Mouse (Mus musculus): ENCODE results near the gene Cops9. TPM values are rescaled to one million over a fixed set of nuclear protein-coding genes. Genes with fewer than 3 reads are reported as not detected.
A peak's percentile ranks its signal among the peaks of the same experiment; 100 is the strongest.

The Cops9 gene
- total and polyA plus RNA-seq, 2 experiments from 2014 or later = 223 to 676 TPM

DNA sequence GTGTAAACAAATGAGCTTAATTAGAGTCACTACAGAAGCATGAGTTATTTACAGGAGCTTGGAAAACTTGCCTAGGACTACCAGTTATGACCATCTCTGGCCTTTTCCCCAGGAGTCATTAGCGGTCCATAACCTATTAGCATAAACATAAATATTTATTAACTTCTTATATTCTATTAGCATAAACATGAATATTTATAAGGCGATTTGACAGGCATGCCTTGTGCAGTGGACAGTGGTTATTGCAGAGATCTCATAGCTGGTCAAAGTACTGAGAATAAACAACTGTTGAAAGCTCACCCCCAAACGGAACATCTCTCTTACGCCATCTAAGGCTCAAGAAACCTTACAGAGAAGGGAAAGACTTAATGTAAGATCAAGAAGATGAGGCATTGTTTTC lies 28.6 kb downstream of the Cops9 start:
- no peaks in the 10 kb centered on the region for H3K4me1 ChIP-seq (ENCODE audit: insufficient read depth, low read length)
- H3K4me3 ChIP-seq (ENCODE audit: low read length) = no peak overlapping the region
- H3K36me3 ChIP-seq (ENCODE audit: insufficient read depth, low read length) = no peaks in the 10 kb centered on the region
- no peak for DNase-seq (ENCODE audit: low spot score)
- no peak overlapping the region for H3K27ac ChIP-seq
- no peaks in the 10 kb centered on the region for H3K9me3 ChIP-seq (ENCODE audit: low read length)
- ATAC-seq = no peak
- no peak overlapping the region for H3K4me2 ChIP-seq (ENCODE audit: low read depth, low read length)
- no peaks in the 10 kb centered on the region for H3K27me3 ChIP-seq (ENCODE audit: insufficient read depth, low read length)
- H3K9ac ChIP-seq (replicated peaks; ENCODE audit: low read length) = no peak overlapping the region
- 28% methylated on average over 4 of the region's 4 CpGs for WGBS
- no peak for TF ChIP-seq CTCF (IDR thresholded peaks at IDR 0.05; ENCODE audit: low read depth)

DNA sequence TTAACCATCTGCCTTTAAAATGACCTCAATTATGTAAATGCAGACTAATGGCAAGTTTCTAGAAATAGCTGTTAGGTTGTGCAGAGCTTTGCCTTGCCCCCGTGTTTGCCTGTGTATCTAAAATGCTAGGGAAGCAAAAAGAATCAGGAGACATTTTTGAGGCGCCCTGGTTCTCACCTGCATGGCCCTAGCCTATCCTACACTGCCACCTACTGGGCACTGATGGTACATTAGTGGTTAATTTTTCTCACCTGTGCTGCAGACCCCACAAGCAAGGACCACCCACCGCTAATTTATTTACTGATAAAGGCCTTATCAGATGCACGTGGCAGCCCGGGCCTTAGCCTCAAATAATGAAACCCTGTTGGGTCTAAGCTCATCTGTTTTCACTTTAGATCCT lies 30.8 kb downstream of the Cops9 start:
- H3K27me3 ChIP-seq (ENCODE audit: insufficient read depth, low read length) = no peaks in the 10 kb centered on the region
- no peak overlapping the region for H3K27ac ChIP-seq
- no peaks in the 10 kb centered on the region for H3K9me3 ChIP-seq (ENCODE audit: low read length)
- peak; percentile 92 for TF ChIP-seq CTCF (IDR thresholded peaks at IDR 0.05; ENCODE audit: low read depth)
- H3K4me3 ChIP-seq (ENCODE audit: low read length) = no peak overlapping the region
- DNase-seq (ENCODE audit: low spot score) (peak; percentile 85), ATAC-seq (peak; percentile 45)
- H3K36me3 ChIP-seq (ENCODE audit: insufficient read depth, low read length) = no peaks in the 10 kb centered on the region
- H3K9ac ChIP-seq (replicated peaks; ENCODE audit: low read length) = no peak overlapping the region
- 4% methylated on average over 5 of the region's 5 CpGs for WGBS
- H3K4me1 ChIP-seq (ENCODE audit: insufficient read depth, low read length) = no peaks in the 10 kb centered on the region
- no peak overlapping the region for H3K4me2 ChIP-seq (ENCODE audit: low read depth, low read length)

DNA sequence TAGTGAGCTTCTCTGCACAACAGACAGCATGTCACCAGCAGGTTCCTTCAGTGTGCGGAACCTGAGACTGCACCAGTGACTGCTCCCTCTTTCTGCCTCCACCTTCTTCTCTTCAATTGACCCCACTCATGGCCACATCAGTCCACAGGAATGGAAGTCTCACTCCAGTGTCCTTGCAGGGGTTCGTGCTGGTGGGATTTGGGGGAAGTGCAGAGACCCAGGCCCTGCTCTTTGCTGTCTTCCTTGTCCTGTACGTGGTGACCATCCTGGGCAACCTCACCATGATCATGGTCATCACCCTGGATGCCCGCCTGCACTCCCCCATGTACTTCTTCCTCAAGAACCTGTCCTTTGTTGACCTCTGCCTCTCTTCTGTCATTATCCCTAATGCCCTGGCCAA lies 34.1 kb downstream of the Cops9 start:
- DNase-seq (ENCODE audit: low spot score) (no peak), ATAC-seq (no peak)
- Histone ChIP-seq H3K27ac (no peak overlapping the region), H3K4me3 (ENCODE audit: low read length) (no peak overlapping the region), H3K9ac (replicated peaks; ENCODE audit: low read length) (no peak overlapping the region), H3K27me3 (ENCODE audit: insufficient read depth, low read length) (no peaks in the 10 kb centered on the region), H3K4me2 (ENCODE audit: low read depth, low read length) (no peak overlapping the region), H3K9me3 (ENCODE audit: low read length) (no peaks in the 10 kb centered on the region), H3K4me1 (ENCODE audit: insufficient read depth, low read length) (no peaks in the 10 kb centered on the region), H3K36me3 (ENCODE audit: insufficient read depth, low read length) (no peaks in the 10 kb centered on the region)
- WGBS = 80% methylated on average over 4 of the region's 4 CpGs
- no peak for TF ChIP-seq CTCF (IDR thresholded peaks at IDR 0.05; ENCODE audit: low read depth)

DNA sequence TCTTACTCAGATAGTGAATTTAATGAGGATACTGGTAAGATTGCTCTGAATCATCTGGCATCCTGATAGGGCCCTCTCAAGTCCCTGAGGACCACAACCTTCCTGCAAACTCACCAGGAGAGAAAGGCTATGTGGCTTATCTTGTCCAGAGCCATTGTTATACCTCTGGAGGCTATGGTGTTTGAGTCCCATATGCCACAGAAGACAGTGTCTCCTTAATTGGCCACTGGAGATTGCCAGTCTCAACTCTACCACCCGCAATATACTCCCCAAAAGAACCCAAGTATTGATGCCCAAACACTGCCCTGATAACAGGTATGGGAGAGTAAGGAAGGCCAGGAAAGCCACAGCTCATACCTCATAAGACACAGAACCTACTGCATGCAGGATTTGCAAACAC lies 36.3 kb downstream of the Cops9 start, which contains the start of gene Olfr1410:
Gene Olfr1410, plus strand, starts transcription at position 301 of the 400 bp plus-strand sequence.
- no peak within 1 kb of the TSS for H3K9ac ChIP-seq (replicated peaks; ENCODE audit: low read length)
- no peak for TF ChIP-seq CTCF (IDR thresholded peaks at IDR 0.05; ENCODE audit: low read depth)
- ATAC-seq (no peak), DNase-seq (ENCODE audit: low spot score) (no peak)
- H3K4me3 ChIP-seq (ENCODE audit: low read length) = no peak within 1 kb of the TSS
- H3K36me3 ChIP-seq (ENCODE audit: insufficient read depth, low read length) = no peaks in the 10 kb centered on the region
- no peak within 1 kb of the TSS for H3K27ac ChIP-seq
- H3K4me1 ChIP-seq (ENCODE audit: insufficient read depth, low read length) = no peaks in the 10 kb centered on the region
- WGBS = 77% methylated on average over 1 of the region's 1 CpGs
- no peak within 1 kb of the TSS for H3K4me2 ChIP-seq (ENCODE audit: low read depth, low read length)
- H3K9me3 ChIP-seq (ENCODE audit: low read length) = no peaks in the 10 kb centered on the region
- H3K27me3 ChIP-seq (ENCODE audit: insufficient read depth, low read length) = no peaks in the 10 kb centered on the region

DNA sequence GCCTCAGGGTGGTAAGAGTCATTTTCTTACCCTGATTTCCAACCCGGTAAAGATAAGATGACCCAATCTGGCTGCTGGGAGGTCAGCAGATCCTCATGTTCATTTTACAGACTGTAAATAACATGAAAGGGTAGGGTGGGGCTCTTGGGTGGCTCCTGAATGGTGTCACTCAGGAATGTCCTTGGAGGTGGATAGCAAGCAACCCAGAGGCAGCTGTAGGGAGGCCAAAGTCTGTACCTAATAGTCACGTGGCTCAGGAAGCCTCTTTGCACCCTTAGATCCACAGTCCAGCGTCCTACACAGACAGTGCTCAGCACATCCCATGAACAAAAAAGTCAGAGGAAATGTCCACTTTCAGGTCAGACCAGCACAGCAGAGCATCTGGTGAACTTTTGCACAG lies 45.8 kb downstream of the Cops9 start:
- WGBS = 81% methylated on average over 3 of the region's 3 CpGs
- no peak for ATAC-seq
- no peaks in the 10 kb centered on the region for H3K9me3 ChIP-seq (ENCODE audit: low read length)
- TF ChIP-seq CTCF (IDR thresholded peaks at IDR 0.05; ENCODE audit: low read depth) = no peak
- H3K4me1 ChIP-seq (ENCODE audit: insufficient read depth, low read length) = no peaks in the 10 kb centered on the region
- no peaks in the 10 kb centered on the region for H3K36me3 ChIP-seq (ENCODE audit: insufficient read depth, low read length)
- no peak overlapping the region for H3K27ac ChIP-seq
- no peak overlapping the region for H3K4me3 ChIP-seq (ENCODE audit: low read length)
- no peak overlapping the region for H3K9ac ChIP-seq (replicated peaks; ENCODE audit: low read length)
- H3K27me3 ChIP-seq (ENCODE audit: insufficient read depth, low read length) = no peaks in the 10 kb centered on the region
- H3K4me2 ChIP-seq (ENCODE audit: low read depth, low read length) = no peak overlapping the region
- DNase-seq (ENCODE audit: low spot score) = no peak

DNA sequence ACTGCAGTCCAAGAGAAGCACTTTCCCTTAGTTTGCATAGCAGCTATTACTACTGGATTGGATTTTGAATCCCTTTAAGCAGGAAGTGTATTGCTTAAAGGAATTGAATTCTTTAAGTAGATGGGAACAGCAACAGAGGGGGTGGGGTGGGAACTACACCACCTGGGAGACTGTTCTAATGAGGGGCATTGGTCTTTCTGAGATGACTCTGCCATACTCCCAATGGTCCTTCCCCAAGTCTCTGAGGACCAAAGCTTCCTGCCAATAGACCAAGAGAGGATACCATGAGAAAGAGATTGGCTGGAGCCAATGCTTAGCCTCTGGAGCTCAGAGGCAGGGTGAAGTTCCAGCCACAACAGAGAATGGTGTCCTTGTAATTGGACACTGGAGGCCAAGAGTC lies 47.7 kb downstream of the Cops9 start, which contains the start of gene Olfr1411:
Gene Olfr1411, plus strand, starts transcription at position 301 of the 400 bp plus-strand sequence.
- Histone ChIP-seq H3K4me3 (ENCODE audit: low read length) (no peak within 1 kb of the TSS), H3K27me3 (ENCODE audit: insufficient read depth, low read length) (no peaks in the 10 kb centered on the region)
- no peak for ATAC-seq

More for the DNA sequence above, 47.7 kb downstream of the Cops9 start, which contains the start of gene Olfr1411:
- Histone ChIP-seq H3K4me1 (ENCODE audit: insufficient read depth, low read length) (no peaks in the 10 kb centered on the region), H3K9ac (replicated peaks; ENCODE audit: low read length) (no peak within 1 kb of the TSS), H3K4me2 (ENCODE audit: low read depth, low read length) (no peak within 1 kb of the TSS), H3K9me3 (ENCODE audit: low read length) (no peaks in the 10 kb centered on the region), H3K36me3 (ENCODE audit: insufficient read depth, low read length) (no peaks in the 10 kb centered on the region), H3K27ac (no peak within 1 kb of the TSS)
- DNase-seq (ENCODE audit: low spot score) = no peak
- no peak for TF ChIP-seq CTCF (IDR thresholded peaks at IDR 0.05; ENCODE audit: low read depth)

Other genes starting within 250 kb of the Cops9 start
- 187 and 244 TPM in 2 replicates for gene Ndufa10, start 168.1 kb downstream of the Cops9 start, total RNA-seq (2014; rRNA removed)
- gene Ndufa10, start 168.1 kb downstream of the Cops9 start, polyA plus RNA-seq (2015; fragmentation: Nextera tagmentation; extraction: Ambion mirVana) = 373 and 388 TPM in 2 replicates
- gene Olfr1416, start 156.9 kb downstream of the Cops9 start, total RNA-seq (2014; rRNA removed) = not detected in 2 replicates
- gene Olfr1416, start 156.9 kb downstream of the Cops9 start, polyA plus RNA-seq (2015; fragmentation: Nextera tagmentation; extraction: Ambion mirVana) = not detected in 2 replicates
- gene Olfr1415, start 145.9 kb downstream of the Cops9 start, total RNA-seq (2014; rRNA removed) = not detected in 2 replicates
- gene Olfr1415, start 145.9 kb downstream of the Cops9 start, polyA plus RNA-seq (2015; fragmentation: Nextera tagmentation; extraction: Ambion mirVana) = not detected in 2 replicates
- gene Olfr1414, start 123.3 kb downstream of the Cops9 start, total RNA-seq (2014; rRNA removed) = not detected in 2 replicates
- gene Olfr1414, start 123.3 kb downstream of the Cops9 start, polyA plus RNA-seq (2015; fragmentation: Nextera tagmentation; extraction: Ambion mirVana) = not detected in 2 replicates
- gene Olfr1413, start 70.7 kb downstream of the Cops9 start, total RNA-seq (2014; rRNA removed) = not detected in 2 replicates
- gene Olfr1413, start 70.7 kb downstream of the Cops9 start, polyA plus RNA-seq (2015; fragmentation: Nextera tagmentation; extraction: Ambion mirVana) = not detected in 2 replicates
- not detected in 2 replicates for gene Olfr1412, start 56.2 kb downstream of the Cops9 start, total RNA-seq (2014; rRNA removed)
- not detected in 2 replicates for gene Olfr1412, start 56.2 kb downstream of the Cops9 start, polyA plus RNA-seq (2015; fragmentation: Nextera tagmentation; extraction: Ambion mirVana)
- not detected in 2 replicates for gene Olfr1411, start 47.6 kb downstream of the Cops9 start, total RNA-seq (2014; rRNA removed)
- gene Olfr1411, start 47.6 kb downstream of the Cops9 start, polyA plus RNA-seq (2015; fragmentation: Nextera tagmentation; extraction: Ambion mirVana) = not detected in 2 replicates
- not detected in 2 replicates for gene Olfr1410, start 36.2 kb downstream of the Cops9 start, total RNA-seq (2014; rRNA removed)
- not detected in 2 replicates for gene Olfr1410, start 36.2 kb downstream of the Cops9 start, polyA plus RNA-seq (2015; fragmentation: Nextera tagmentation; extraction: Ambion mirVana)
- gene Olfr12, start 24.2 kb downstream of the Cops9 start, total RNA-seq (2014; rRNA removed) = not detected in 2 replicates
- not detected in 2 replicates for gene Olfr12, start 24.2 kb downstream of the Cops9 start, polyA plus RNA-seq (2015; fragmentation: Nextera tagmentation; extraction: Ambion mirVana)
- not detected in 2 replicates for gene Otos, start 6.9 kb upstream of the Cops9 start, total RNA-seq (2014; rRNA removed)
- gene Otos, start 6.9 kb upstream of the Cops9 start, polyA plus RNA-seq (2015; fragmentation: Nextera tagmentation; extraction: Ambion mirVana) = 0.81 and 0.88 TPM in 2 replicates
- gene Gpc1, start 189.7 kb upstream of the Cops9 start, total RNA-seq (2014; rRNA removed) = 196 and 215 TPM in 2 replicates
- gene Gpc1, start 189.7 kb upstream of the Cops9 start, polyA plus RNA-seq (2015; fragmentation: Nextera tagmentation; extraction: Ambion mirVana) = 55.5 and 57.8 TPM in 2 replicates